Mouse (Mus musculus) embryonic fibroblast, embryonic 13.5 days (primary cell): ENCODE results near the gene Ltbp1. TPM values are rescaled to one million over a fixed set of nuclear protein-coding genes. Genes with fewer than 3 reads are reported as not detected.
A peak's percentile ranks its signal among the peaks of the same experiment; 100 is the strongest.

Experiments used
- H3K27ac ChIP-seq: 2 replicates; pipeline ENCODE4 v1.5.1; 2012; ENCODE audit warnings: low read length, control low read depth, inconsistent platforms; ENCODE audit not compliant: insufficient read depth
- H3K4me1 ChIP-seq: 2 replicates; pipeline ENCODE4 v1.6.1; 2011; ENCODE audit warnings: low read length; ENCODE audit not compliant: control insufficient read depth, insufficient read depth
- H3K4me3 ChIP-seq: 2 replicates; pipeline ENCODE4 v1.5.1; 2011; ENCODE audit warnings: mild to moderate bottlenecking, control low read depth, low read length; ENCODE audit not compliant: insufficient read depth
- CTCF ChIP-seq: IDR thresholded peaks from 2 replicates; pipeline ENCODE4 v1.5.1; 2011; ENCODE audit warnings: mild to moderate bottlenecking, control low read depth, low read length, moderate library complexity, borderline replicate concordance; ENCODE audit not compliant: insufficient read depth
- POLR2A ChIP-seq: IDR thresholded peaks from 2 replicates; pipeline ENCODE4 v1.6.1; 2011; ENCODE audit warnings: low read depth, mild to moderate bottlenecking, control low read depth, low read length, moderate library complexity
- polyA plus RNA-seq: library from polyadenylated mRNA; stranded (reverse); fragments of >200 nt; gene quantifications from 2 replicates; pipeline ENCODE4 v1.2.4, GENCODE M21; 2011; ENCODE audit warnings: low read depth; ENCODE audit not compliant: missing spikeins, insufficient read length

Gene Ltbp1
- polyA plus RNA-seq, 1 experiment: 152 TPM

GRCm38 (mm10) chr17:75331421-75331951 lies 326.1 kb downstream of the Ltbp1 start:
- TF ChIP-seq POLR2A (no peak), CTCF (no peak)
- Histone ChIP-seq H3K4me1 (no peaks in the 10 kb centered on the region), H3K4me3 (no peak overlapping the region), H3K27ac (no peak overlapping the region)

- H3K4me1 ChIP-seq: no peaks in the 10 kb centered on the region
- H3K27ac ChIP-seq: no peak overlapping the region
- no peak overlapping the region for H3K4me3 ChIP-seq
- TF ChIP-seq POLR2A: no peak
- no peak for TF ChIP-seq CTCF
Observed at GRCm38 (mm10) chr17:75332289-75332688, 326.9 kb downstream of the Ltbp1 start.

- H3K4me1 ChIP-seq: no peaks in the 10 kb centered on the region
- TF ChIP-seq CTCF (no peak), POLR2A (no peak)
- no peak overlapping the region for H3K4me3 ChIP-seq
- H3K27ac ChIP-seq: no peak overlapping the region
Observed at GRCm38 (mm10) chr17:75333011-75333410, 327.6 kb downstream of the Ltbp1 start.

- no peak overlapping the region for H3K27ac ChIP-seq
- H3K4me3 ChIP-seq: no peak overlapping the region
- TF ChIP-seq CTCF (no peak), POLR2A (no peak)
- H3K4me1 ChIP-seq: no peaks in the 10 kb centered on the region
Observed at GRCm38 (mm10) chr17:75333759-75334158, 328.4 kb downstream of the Ltbp1 start.

- no peak overlapping the region for H3K27ac ChIP-seq
- TF ChIP-seq CTCF: no peak
- TF ChIP-seq POLR2A: no peak
- no peak overlapping the region for H3K4me3 ChIP-seq
- H3K4me1 ChIP-seq: no peaks in the 10 kb centered on the region
Observed at GRCm38 (mm10) chr17:75335649-75336048, 330.3 kb downstream of the Ltbp1 start.

- TF ChIP-seq POLR2A (no peak), CTCF (no peak)
- Histone ChIP-seq H3K4me1 (peaks cover 9% of the 10 kb centered on the region; the same call in 1 of the 2 replicates), H3K27ac (no peak overlapping the region), H3K4me3 (no peak overlapping the region)
Observed at GRCm38 (mm10) chr17:75341227-75341626, 335.9 kb downstream of the Ltbp1 start.

- Histone ChIP-seq H3K4me3 (no peak overlapping the region), H3K4me1 (peaks cover 9% of the 10 kb centered on the region; the same call in 1 of the 2 replicates), H3K27ac (peak overlapping the region; percentile 84)
- TF ChIP-seq CTCF: no peak
- TF ChIP-seq POLR2A: no peak
Observed at GRCm38 (mm10) chr17:75345116-75345515, 339.7 kb downstream of the Ltbp1 start.

- no peak for TF ChIP-seq POLR2A
- TF ChIP-seq CTCF: peak; percentile 38; the same call in 1 of the 2 replicates
- Histone ChIP-seq H3K4me3 (no peak overlapping the region), H3K4me1 (peaks cover 8% of the 10 kb centered on the region; the same call in 1 of the 2 replicates), H3K27ac (no peak overlapping the region)
Observed at GRCm38 (mm10) chr17:75347414-75347813, 342.0 kb downstream of the Ltbp1 start.

- no peak overlapping the region for H3K27ac ChIP-seq
- H3K4me3 ChIP-seq: no peak overlapping the region
- TF ChIP-seq POLR2A (no peak), CTCF (no peak)
- H3K4me1 ChIP-seq: peaks cover 7% of the 10 kb centered on the region; the same call in 1 of the 2 replicates
Observed at GRCm38 (mm10) chr17:75349109-75349508, 343.7 kb downstream of the Ltbp1 start.

- H3K4me3 ChIP-seq: no peak overlapping the region
- TF ChIP-seq CTCF (no peak), POLR2A (no peak)
- H3K27ac ChIP-seq: no peak overlapping the region
- peaks cover 7% of the 10 kb centered on the region; the same call in 1 of the 2 replicates for H3K4me1 ChIP-seq
Observed at GRCm38 (mm10) chr17:75349602-75350001, 344.2 kb downstream of the Ltbp1 start.

GRCm38 (mm10) chr17:75353323-75353722 lies 348.0 kb downstream of the Ltbp1 start:
- no peak overlapping the region for H3K27ac ChIP-seq
- TF ChIP-seq POLR2A (no peak), CTCF (no peak)
- H3K4me3 ChIP-seq: no peak overlapping the region
- no peaks in the 10 kb centered on the region for H3K4me1 ChIP-seq
